Mouse (Mus musculus): Measurements from ENCODE around the gene Cep128. TPM values are rescaled to one million over a fixed set of nuclear protein-coding genes. Genes with fewer than 3 reads are reported as not detected.
"Not testable (repeated sequence)": the region's sequence is repeated elsewhere in the genome, so short reads cannot be mapped to it uniquely, and the experiment has no call there.

Gene Cep128
- total RNA-seq (2021) = 10 to 100 TPM in 1 of 2 experiments, 1 to 10 TPM in 1; 6.9 to 14.4 TPM
- long read RNA-seq, experiment 1, full-length matches to known transcripts = 3 of 13 reads
- long read RNA-seq, experiment 1, partial matches to known transcripts = 8 of 13 reads
- long read RNA-seq, experiment 1, other reads (novel, unspliced or antisense) = 2 of 13 reads
- long read RNA-seq, experiment 2, partial matches to known transcripts = 8 of 12 reads
- long read RNA-seq, experiment 2, other reads (novel, unspliced or antisense) = 4 of 12 reads

DNA sequence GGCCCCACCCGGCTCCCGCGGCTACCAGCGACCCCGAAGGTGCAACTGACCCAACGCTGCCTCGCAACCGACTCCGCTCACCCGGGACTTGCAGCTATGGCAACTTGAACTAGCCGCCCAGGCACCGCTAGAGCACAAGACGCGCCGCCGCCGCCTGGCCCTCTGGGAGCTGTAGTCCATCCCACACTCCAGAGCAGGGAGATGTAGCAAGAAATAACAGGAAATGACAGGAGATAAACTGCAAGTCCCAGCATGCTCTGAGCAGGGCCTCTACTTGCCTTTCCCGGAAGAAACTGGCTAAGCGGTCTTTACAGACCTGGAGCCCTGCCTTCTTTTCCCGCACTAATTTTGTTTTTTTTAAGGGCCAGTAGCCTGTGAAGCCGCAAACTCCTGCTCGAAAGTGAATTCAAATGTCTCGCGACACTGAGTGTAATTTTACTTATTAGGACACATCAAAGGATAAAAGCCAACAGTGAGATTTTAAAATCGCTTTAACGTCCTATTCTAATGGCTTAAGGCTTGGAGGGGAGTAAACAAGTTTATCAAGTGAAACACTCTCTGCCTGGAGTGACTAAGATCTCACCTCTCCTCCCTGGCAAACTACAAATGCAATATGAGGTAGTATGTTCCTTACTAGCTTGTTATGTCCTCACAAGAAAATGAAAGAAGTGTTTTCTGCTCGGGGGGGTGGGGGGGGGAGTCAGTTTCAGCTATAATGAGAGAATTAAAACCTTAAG is at the start of gene Cep128, which contains the start of gene Tshr:
TSS of gene Cep128 (minus strand) at position 129 of the 737 bp plus-strand sequence.
TSS of gene Tshr (plus strand) at position 283 of the 737 bp plus-strand sequence.
- intact Hi-C loops (cut with DNase I) = no loop called here
- peak; percentile 91 to 94 for DNase-seq (ENCODE audit: low spot score in 2 of 2)

DNA sequence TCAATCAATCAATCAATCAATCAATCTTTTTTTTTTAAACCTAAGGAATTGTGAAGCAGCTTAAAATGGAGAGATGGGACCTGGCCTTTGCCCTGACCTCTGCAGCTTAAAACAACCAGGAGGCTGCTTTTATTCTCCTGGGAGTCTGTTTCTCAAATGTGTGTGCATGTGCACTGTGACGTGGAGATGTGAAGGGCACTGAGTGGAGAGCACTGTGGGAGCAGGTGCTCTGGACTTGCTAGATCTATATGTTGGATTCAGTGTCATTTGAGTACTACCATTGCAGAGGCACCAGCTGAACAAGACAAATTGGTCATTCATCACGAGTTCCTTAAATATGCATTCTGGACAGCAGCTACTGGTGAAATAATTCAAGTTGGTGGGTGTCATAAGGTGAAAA is 42.9 kb upstream of the Cep128 start:
- intact Hi-C loops (cut with DNase I) = no loop called here
- no peak for DNase-seq (ENCODE audit: low spot score in 2 of 2)

DNA sequence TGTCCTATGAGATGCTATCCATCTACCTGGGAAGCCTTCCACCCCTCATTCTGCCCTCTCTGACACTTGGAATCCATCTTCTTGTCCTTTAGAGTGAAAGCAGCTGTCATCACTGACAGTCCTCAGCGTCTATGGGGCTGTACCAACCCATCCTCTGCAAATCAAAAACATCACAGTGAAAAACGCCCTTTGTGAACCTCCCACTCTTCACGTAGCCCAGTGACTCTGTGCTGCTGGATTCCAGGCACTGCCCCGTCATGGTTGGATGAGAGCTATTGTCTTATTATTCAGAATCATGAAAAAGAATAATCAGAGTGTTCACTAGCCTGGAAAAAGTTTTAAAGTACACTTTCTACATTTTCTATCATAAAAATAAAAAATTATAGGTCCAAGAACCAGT is 42.3 kb upstream of the Cep128 start:
- intact Hi-C loops (cut with DNase I) = no loop called here

DNA sequence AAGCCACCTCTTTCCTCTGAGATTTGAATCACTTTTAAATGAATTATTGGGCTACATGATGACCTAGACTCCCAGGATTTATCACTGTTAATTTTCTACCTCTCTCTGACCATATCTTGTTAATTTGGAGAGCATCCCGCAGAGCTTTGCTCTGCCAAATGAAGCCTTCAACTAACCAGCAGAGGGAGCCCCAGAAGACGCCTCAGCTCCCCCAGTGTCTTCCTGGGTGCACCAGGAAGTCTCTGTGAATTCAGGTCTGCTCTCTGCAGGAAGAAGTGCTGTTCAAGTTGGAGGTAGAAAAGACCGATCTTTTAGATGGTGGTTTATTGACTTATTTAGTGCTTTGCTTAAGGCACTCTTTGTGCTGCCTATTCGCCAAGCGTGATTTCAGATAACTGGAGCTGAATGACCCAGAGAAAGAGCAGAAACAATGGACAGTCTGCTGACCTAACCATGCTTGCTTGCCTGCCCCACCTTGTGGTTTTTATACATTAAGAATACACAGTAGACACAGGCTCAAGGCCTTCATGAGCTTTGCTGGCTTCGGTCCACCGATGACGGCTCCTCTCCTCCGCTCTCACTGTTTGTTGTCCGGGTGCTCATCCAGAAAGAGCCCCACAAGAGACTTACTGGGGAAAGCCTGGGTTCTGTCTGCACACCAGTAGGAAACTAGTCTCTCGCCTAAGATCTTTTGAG is 39.1 kb upstream of the Cep128 start:
- peak; percentile 23 to 42 for DNase-seq (ENCODE audit: low spot score in 2 of 2)
- intact Hi-C loops (cut with DNase I) = no loop called here

More for the DNA sequence above, 42.3 kb upstream of the Cep128 start:
- no peak for DNase-seq (ENCODE audit: low spot score in 2 of 2)

DNA sequence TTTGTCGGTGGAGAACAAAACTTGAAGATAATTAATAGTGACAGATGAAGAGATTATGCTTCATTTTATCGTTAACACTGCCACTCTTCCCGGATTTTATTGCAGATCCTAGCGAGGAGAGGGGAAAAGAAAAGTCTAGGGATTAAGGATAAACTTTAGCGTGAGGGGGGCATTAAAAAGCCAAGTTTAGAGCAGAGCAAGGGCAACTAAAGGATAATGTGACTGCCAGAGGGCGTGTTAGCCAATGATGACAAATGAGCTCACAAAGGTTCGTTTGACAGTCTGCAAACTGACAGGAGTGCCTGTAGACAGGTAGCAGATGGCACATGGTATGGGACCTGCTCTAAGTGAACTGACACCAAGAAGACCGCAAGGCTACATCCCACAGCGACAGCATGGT is 37.1 kb upstream of the Cep128 start:
- no peak for DNase-seq (ENCODE audit: low spot score in 2 of 2)
- intact Hi-C loops (cut with DNase I) = no loop called here

DNA sequence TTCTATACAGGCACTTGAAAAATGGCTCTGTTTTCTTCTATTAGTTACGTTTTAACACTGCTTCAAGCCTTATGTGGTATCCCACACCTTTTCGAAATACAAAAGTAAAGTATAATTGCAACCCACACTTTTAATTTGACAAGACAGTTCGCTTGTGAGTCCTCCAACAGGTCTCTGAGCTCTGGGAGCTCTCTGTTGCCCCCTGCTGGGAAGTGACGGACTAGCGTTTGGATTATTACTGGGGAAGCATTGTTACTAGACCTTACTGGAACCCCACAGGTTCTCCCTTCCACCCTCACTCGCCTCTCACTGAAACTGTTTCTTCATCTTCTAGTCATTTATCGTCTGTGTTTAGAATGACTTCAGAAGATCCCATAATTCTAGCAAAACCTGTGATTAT is 34.6 kb upstream of the Cep128 start:
- peak; percentile 44 to 71 for DNase-seq (ENCODE audit: low spot score in 2 of 2)
- intact Hi-C loops (cut with DNase I) = no loop called here

DNA sequence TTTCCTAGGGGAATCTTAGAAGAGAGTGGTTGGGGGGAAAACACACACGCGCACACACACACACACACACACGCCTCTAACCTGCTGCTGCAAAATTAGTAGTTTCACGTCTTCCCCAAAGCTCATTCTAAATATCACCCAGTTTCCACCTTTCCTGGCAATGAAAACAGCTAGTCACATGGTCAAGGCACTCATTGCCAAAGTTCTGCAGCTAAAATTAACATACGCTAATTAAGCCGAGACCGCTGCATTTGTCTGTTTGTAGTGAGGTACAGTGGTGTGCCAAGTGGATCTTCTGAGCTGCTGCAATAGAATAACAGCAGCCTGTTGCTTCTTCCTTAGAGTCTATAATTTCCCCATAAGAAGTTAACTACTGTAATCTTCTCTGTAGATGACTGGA is 32.6 kb upstream of the Cep128 start:
- intact Hi-C loops (cut with DNase I) = no loop called here
- no peak for DNase-seq (ENCODE audit: low spot score in 2 of 2)

DNA sequence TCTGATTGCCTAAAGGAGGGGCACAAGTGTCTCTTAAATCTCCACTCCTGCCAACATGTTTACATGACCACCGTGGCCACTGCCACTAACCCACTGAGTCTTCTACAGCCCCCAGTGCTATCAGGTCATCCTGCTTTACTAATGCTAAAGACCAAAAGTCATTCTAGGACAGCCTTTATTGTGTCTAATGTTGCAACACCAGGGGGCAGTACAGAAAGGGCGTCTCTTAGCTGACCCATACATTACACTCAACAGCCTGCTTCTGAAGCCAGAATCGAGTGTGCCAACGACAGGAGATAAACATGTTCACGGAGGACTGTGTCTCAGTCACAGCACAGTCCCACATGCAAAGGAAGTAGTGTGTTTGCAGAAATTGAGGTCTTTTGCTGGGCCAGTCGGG is 30.9 kb upstream of the Cep128 start:
- DNase-seq (ENCODE audit: low spot score in 2 of 2) = no peak
- intact Hi-C loops (cut with DNase I) = no loop called here

DNA sequence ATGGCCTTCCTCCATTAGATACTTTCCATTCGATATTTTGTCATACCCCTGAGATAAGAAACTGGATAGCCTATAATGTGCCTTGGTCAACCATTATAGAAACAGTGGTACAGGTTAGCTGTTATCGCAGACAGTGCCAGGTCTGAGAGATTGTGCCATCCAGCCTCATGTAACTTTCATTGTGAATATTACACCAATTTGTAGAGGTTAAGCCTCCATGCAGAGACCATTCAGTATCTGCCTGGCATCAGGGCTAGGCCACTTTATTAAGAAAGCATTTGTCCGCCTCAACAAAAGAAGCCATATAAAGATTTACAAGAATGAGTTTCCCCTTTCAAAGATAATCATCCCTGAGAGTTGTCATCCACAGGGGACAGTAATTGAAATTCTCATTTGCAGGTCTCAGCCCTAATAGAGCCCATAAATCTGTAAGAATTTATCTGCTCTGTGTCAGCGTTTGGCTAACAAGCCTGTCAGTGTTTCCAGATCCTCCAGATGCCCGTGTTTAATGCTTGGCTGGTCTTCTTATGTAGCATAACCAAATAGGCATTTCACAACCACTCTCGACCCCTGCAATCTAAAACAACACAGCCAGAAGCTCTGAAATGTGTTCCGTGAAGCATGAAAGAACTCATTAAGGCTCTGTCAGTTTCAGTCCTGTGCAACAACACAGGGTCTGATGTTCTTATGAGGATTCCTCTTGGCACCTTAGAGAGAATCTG is 28.4 kb upstream of the Cep128 start:
- intact Hi-C loops (cut with DNase I) = no loop called here
- no peak for DNase-seq (ENCODE audit: low spot score in 2 of 2)

DNA sequence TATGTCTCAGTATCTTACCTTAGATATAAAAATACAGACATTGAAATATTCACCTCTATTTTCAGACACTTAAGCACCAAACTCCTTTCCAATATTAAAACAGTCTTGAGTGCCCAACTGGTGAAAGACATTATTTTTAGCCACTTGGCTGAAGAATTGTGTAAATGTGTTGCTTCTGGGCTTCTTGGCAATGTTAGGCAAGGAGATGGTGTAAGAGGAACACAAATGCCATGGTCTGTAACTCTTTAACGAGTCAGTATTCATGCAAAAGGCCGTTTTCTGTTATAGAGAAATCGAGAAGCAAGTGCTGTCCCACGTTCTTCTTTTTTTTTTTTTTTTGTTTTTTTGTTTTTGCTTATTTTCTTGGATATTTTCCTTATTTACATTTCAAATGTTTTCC is 26.1 kb upstream of the Cep128 start:
- intact Hi-C loops (cut with DNase I) = no loop called here
- DNase-seq (ENCODE audit: low spot score in 2 of 2) = no peak

DNA sequence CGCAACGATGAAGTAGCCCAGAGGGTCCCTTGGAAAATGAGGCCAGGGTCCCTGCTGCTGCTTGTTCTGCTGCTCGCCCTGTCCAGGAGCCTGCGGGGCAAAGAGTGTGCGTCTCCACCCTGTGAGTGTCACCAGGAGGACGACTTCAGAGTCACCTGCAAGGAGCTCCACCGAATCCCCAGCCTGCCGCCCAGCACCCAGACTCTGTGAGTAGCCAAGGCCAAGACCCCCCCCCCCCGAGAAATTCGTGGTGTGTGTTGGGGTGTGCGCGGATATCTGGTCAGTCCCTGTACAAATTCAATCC is 16.8 kb upstream of the Cep128 start:
- intact Hi-C loops (cut with DNase I) = loop anchor here (5.0 kb wide), 1 partner anchor 401 kb away; no protein-coding TSS in a partner anchor
- no peak for DNase-seq (ENCODE audit: low spot score in 2 of 2)

DNA sequence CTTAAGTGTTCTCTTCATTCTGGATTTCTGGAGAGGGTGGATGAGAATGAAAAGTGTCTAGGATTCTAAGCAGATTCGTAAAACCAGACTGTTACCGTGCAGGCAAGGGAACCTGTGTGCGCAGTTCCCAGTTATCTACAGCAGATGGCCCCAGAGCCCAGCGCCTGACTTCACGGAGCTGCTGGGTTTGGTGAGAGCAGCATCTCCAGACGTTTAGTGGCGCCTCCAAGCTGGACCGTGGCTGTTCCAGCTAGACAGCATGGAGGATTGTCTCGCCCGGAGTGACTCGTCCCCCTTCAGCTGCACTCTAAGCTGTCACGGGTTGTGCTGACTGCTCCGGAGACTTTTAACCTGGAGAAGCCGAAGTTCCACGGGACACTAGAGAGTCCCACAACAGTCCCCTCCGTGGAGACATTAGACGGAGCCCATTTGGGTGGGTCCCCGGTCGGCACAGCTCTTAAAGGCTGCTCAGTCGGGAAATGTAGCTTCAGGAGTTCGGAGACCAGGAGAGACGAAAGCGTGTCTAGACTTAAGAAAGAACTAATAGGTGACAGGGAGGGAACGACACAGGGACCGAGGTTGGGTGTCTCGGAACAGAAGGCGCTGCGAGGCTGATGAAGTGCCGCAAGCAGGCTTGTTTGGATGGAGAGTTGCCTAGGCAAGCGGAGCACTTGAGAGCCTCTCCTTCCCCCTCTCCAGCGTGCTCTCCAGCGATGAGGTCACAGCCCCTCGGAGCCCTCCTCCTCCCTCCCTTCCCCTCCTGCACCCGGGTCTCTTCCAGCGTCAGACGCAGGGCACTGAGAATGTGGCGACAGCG is 16.2 kb upstream of the Cep128 start:
- intact Hi-C loops (cut with DNase I) = loop anchor here (5.0 kb wide), 1 partner anchor 402 kb away; no protein-coding TSS in a partner anchor
- peak; percentile 86 to 90 for DNase-seq (ENCODE audit: low spot score in 2 of 2)

DNA sequence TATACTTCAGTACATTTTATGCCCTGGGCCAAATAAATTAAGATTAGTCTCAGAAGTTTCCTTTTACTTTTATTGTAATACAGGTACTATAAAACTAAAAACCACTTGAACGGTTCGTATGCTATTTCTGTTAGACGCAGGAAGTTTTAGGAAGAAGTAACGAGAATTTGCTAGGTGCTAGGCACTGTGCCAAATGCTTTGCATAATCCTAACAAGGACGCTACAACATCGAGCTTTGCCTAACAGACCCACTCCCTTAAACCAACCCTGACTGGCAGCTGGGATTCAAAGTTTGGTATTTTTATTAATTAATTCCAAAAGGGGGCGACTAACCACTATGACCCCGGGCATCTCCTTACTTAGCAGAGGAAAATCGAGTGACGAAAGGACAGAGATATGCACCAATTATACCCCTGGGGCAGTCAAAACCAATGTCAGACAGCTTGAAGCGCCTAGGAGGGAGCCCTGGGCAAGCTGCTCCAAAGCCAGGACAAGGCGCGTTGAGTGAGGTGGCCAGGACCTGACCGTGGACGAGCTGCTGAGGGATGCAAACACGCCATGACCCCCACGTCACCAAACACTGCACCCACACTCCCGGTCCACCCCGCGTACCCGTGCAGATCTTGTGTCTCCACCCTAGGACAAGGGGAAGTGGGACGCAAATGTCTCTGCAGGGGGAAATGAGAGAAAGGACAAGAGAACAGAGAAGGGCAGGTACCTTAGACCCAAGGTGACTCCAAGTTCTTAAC is 519 bp downstream of the Cep128 start:
- intact Hi-C loops (cut with DNase I) = no loop called here
- DNase-seq (ENCODE audit: low spot score in 2 of 2) = peak; percentile 6 to 17

DNA sequence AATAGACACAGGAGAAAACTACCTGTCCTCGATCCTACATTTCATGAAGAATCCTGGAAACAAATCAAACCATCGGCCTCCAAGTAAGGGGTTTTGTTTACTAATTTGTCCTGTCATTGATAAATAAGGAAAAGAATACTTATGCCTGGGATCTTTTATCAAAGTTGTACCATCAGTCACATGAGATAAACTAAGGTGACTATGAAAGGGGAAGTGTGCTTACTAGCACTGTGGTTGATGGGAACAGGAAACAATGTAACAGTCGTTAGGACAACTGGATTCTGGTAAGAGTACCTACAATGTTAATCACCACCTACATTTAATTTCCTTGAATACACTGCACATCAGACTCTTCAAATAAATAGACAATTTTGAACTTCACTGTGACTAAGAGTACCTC is 15.0 kb downstream of the Cep128 start:
- no peak for DNase-seq (ENCODE audit: low spot score in 2 of 2)
- intact Hi-C loops (cut with DNase I) = no loop called here

DNA sequence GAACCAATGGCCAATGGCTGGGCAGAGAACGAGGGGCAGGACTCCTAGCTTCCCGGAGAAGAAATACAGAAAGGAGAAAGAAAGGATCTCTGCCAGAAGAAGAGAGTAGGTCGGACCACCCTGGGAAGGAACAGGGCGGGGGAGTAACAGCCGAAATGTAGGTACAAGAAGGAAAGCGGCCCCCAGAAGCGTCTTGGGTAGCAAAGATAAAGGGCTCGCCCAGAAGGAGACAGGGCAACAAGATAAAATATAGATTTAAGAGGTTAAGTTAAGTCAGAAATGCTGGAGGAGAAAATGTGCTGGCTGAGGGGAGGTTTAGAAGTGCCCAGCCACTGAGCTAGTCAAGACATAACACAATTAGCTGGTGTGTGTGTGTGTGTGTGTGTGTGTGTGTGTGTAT is 30.4 kb downstream of the Cep128 start:
- no peak for DNase-seq (ENCODE audit: low spot score in 2 of 2)
- intact Hi-C loops (cut with DNase I) = no loop called here

DNA sequence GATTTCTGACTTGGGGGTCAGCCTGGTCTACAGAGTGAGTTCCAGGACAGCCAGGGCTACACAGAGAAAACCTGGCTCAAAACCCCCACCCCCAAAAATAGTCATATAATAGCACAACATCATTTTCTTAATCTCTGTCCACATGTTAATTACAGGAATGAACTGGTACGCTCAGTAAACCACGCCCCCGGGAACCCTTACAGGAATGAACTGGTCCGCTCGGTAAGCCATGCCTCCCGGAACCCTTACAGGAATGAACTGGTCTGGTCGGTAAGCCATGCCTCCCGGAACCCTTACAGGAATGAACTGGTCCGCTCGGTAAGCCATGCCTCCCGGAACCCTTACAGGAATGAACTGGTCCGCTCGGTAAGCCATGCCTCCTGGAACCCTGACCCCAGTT is 45.6 kb downstream of the Cep128 start:
- intact Hi-C loops (cut with DNase I); DNase-seq (ENCODE audit: low spot score in 2 of 2): not testable (repeated sequence)

DNA sequence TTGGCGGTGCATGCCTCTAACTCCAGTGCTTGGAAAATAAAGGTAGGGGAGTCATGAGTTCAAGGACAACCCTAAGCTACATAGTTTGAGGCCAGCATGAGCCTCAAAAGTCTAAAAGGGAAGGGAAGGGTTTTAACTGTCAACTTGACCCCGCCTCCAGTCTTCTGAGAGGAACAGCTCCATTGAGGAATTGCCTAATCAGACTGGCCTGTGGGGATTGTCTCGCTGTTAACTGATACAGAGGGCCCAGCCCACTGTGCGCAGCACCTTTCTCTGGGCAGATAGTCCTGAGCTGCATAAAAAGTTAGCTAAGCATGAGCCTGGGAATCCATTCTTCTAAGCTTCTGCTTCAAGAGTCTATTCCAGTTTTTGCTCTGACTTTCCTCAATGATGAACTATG is 56.7 kb downstream of the Cep128 start:
- DNase-seq (ENCODE audit: low spot score in 2 of 2) = no peak
- intact Hi-C loops (cut with DNase I) = loop anchor here (5.0 kb wide), 1 partner anchor 760 kb away; no protein-coding TSS in a partner anchor

DNA sequence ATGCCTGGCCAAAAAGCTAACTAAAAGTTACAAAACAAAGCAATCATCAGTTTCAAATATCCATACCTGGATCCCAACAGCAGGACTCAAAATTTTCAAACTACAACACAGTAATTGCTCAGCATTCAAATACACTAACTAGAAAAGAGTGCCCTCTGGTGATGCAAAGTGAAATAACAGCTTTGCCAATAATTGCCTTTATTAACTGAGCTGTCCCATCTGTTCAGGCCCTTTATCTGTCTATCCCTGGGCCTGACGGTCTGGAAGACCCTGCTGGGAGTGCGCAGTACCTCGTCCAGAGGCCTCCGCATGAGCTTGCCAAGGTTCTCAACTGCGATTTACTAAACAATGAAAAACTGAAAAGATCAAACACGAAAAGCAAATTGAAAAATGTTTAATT is 58.1 kb downstream of the Cep128 start:
- intact Hi-C loops (cut with DNase I) = loop anchor here (5.0 kb wide), 1 partner anchor 759 kb away; no protein-coding TSS in a partner anchor

More for the DNA sequence above, 58.1 kb downstream of the Cep128 start:
- DNase-seq (ENCODE audit: low spot score in 2 of 2) = peak; percentile 37 to 68

Data from left cerebral cortex, postnatal 14 days (tissue).